Mouse (Mus musculus): ENCODE results near the gene Elovl5.

Elovl5 gene

DNA sequence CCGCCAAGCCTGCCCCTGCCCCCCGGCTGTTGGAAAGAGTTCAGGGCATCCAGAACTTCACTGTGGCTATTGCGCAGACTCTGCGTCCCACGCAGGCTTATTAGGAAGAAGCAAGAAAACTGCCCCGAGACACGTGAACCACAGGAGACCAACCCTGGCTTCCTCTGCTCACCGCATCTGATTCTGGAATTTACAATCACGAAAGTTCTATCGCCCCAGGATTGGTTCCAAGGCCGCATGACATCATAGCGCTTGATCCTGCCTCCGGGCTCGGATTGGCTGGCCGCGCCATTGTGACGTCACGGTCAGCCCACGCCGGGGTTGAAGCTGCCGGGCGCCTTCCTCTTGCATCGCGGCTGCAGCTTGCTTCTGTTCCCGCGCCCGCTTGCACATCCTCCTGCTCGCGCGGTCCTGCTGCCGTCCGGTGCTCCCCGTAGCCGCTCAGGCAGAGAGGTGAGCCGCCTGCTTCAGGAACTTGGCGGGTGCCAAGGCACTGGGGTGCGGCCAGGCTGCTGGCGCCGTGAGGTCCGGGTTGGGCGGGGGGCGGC lies at the start of gene Elovl5:
Gene Elovl5 (plus strand): TSS at position 291 of the 548 bp plus-strand sequence.
- peak; percentile 98 for DNase-seq (ENCODE audit: low spot score)

DNA sequence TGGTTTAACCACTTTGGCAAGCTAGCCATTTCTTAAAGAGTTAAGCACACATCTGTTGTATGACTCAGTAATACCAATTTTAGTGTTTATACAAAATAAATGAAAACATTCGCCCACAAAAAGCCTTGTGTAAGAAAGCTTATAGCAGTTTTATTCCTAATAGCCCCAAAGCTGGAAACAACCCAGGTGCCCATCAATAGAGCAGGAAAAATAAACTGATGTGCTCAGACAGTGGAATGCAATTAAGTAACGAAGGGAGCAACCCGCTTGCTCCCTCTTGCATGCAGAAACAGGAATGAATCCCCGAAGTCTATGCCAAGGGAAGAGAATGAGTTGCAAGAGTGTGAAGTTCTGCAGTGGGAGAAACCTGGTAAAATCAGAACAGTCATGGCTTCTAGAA lies 25.7 kb upstream of the Elovl5 start:
- no peak for DNase-seq (ENCODE audit: low spot score)

DNA sequence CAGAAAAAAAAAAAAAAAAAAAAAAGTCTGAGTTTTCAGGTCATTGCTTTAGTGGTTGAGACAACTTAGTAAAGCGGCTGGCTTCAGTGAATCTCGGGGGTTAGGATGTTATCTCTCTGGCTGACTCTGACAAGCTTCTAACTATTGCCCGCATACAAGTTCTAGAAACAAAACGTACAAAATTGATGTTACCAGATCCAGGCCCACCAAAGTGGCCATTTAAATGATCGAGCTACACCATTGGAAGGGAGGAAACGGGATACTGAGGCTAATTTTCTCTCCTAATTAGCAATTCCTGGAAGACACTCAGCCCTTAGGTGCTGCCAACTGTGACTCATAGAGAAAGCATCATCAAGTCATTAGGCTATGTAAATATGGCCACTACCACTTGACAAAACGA lies 18.6 kb upstream of the Elovl5 start:
- DNase-seq (ENCODE audit: low spot score), result no peak

DNA sequence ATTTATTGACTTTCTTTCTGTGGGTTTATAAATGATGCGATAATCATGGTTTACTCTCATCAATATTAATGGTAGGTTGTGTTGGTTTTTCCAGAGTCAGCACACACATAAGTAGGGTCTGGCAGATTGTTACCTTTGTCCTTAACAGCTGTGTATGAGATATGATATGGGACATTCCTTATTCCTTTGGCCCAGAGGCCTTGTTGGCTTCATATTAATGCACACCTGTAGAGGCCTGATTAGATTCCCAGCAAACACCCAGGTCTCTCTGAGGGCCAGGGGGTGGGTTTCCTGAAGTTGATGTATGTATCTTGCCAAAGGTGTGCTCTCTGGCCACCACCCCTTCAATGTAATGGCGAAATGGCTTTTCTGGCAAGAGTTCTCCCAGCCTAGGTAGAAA lies 13.0 kb upstream of the Elovl5 start:
- no peak for DNase-seq (ENCODE audit: low spot score)

DNA sequence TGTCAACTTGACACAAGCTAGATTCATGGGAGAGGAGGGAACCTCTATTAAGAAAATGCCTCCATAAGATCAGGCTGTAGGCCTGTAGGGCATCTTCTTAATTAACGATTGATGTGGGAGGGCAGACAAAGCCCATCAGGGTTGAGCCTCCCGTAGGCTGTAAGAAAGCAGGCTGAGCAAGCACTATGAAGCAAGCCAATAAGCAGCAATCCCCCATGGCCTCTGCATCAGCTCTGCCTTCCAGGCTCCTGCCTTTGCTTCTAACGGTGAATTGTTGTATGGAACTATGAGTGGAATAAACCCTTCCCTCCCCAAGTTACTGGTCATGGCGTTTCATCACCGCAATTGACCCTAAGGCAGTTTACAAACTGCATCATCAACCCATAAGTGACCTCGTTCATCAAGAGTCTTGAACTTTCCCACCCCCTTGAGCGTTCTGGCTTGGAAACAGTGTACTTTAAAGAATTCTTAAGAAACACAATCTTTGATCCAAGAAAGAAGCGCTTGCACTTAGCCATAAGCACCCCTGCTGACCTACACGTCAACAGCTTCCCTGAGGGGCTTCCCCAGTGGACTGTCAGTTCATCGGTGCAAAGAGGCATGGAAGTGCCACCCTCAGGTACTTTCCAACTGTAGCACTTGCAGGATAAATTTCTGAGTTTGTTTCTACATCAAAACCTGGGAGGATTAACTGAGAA lies 7.4 kb upstream of the Elovl5 start:
- DNase-seq (ENCODE audit: low spot score), result peak; percentile 31

DNA sequence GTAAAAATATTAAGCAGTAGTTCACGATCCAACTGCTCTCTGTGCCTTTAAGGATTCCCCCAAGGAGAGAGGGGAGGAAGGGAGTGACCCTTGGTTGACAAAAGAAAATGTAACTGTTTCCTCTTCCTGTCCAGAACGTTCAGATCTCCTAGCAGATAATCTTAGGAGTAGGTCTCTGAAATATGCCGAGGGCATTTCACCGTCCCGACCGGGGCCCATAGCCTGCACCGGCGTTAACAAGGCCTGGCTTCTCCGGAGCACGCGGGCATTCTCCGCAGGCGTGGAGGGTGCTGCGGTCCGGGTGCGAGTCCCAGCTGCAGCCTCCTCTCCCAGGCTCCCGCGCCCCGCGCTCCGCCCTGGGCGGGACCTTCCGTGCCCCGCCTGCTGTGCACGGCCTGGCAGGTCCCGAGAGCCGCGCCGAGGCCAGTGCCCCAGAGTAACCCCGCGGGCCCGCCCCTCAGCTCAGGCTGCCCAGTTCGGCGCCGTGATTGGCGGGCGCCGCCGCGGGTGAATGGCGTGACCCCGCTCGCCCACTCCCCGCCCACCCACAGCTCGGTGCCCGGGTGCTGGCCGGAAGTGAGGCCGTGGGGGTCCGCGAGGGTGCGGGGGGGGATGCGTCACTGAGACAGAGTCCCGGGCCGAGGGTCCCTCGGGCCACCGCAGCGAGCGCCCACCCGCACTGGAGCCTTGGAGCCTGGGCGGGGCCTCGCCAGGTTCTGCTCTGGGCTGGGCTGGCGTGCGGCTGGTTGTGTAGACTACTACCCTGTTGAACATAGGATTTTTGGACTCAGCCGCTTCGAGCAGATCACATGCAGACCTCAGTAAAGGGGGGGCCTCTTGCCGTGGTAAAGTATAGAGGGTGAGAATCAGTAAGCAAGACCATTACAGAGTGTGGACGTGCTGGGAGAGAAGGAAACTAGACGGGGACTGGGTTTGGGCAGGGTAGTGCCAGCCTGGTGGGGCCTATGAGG lies 6.6 kb upstream of the Elovl5 start:
- peak; percentile 90 for DNase-seq (ENCODE audit: low spot score)

DNA sequence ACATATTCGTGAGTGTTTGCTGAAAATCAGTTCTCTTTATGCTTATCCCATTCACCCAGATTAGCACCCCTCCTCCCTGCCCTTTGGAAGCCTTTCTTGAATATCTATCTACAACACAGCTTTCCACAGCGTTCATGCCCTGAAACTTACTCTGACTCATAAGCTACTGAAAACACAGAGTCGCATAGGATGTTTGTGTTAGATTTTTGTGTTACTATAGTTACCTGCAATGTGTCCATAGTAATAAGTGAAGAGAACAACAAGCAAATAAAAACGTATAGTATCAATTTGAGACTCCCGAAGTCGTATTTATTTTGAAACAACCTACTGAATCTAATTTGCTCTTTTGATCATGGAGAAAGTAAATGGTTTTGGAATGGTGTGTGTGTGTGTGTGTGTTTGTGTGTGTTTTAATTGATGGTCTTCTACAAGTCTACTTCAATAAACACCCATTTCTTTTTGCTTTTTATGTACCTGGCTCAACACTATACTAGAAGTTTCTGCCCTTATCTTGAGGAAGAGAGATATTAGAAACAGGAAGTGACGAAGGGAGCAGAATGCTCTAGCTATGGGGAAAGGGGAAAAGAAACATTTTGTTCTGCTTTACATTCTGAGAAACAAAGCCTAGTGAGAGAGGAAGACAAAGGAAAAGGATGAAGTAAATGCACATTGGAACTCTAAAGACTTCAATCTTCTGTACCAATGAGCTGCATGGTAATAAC lies 5.5 kb upstream of the Elovl5 start:
- peak; percentile 32 for DNase-seq (ENCODE audit: low spot score)

DNA sequence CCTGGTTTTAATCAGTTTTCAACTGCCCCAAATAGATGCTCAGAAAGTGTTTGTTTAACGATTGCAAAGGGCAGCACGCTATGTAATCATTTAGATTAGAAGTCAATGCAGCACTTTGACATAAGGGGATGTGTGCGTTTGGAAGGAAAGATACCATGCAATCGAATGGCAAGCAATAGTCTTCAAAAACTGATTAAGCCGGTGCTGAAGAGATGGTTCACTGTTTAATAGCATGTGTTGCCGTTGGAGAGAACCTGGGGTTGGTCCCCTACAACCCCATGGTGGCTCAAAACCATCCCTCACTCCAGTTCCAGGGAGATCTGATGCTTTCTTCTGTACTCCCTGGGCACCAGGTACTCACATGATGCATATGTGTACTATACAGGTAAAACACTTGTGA lies 4.9 kb upstream of the Elovl5 start:
- no peak for DNase-seq (ENCODE audit: low spot score)

DNA sequence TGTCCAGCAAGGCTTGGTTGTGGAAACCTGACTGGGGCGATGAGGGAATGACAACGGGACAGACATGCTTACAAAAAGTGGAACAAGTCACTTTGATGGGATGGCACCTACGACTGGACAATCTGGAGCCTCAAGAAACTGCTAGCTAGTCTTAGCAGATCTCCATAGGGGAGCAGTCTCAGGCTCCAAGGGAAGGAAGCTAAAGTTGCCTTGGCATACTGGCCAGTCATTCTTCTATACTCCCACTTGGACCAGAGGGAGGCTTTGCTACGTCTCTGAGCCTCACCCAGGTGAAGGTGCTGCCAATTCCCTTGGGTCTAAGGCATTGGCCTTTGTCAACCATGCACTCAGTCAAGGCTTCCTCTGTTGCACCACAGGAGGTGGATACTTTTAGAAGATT lies 2.5 kb upstream of the Elovl5 start:
- DNase-seq (ENCODE audit: low spot score), result no peak

DNA sequence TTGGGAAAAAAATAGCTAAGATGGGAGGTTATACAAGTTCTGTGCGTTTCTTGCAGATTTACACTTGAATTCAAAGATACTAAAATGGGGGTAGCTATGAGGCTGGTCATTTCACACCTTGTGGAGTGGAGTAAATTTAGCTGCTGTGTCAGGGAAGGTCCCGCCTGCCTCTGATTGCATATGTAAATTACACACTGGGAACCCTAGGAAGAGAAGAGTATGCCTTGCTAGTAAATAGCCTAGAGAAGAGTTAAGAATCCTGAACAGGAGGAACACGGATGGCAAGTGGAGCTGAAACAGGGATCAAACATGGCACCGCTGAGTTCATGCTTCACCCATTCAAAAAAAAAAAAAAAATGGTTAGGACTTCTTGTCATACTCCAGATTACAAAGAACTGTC lies 1.4 kb upstream of the Elovl5 start:
- no peak for DNase-seq (ENCODE audit: low spot score)

DNA sequence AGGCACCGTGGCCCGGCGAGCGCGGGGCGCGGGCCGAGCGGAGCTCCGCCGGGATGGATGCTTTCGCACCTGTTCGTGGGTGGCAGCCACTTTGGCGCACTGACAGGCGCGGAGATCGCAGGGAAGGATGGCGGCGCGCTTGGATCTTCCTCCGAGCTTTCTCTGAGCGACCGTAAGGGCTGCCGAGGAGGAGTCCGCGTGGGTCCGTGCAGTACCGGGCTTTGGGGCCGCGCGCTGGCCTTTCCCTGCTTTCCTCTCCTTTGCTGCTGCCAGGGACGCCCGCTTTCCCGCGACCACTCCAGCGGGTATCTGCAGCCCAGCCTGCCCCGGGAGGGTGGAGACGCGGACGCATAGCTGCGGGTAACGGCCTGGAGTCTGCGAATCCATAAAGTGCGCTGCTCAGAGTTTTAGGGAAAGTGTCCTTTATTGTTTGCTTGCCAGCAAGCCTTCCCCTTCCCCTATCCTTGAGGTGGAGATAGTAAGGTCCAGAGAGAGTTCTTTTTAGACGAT lies 513 bp downstream of the Elovl5 start:
- no peak for DNase-seq (ENCODE audit: low spot score)

DNA sequence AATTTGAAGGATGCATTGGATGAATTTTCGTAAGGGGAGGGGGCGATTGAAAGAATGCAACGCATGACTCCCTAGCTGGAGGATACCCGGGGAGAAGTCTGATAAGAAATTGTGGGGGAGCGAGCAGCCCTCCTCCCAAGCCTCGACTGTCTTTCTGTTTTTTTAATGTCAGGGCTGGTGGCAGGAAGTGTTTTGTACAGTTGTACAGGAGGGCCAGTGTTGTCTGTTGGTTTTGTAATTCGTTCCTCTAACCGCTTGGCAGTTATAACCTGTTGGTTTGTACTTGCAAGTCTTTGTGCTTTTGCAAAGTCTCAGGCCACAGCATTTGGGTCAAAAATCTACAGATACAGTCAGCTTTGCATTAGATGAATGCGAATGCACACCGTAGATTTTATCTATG lies 1.0 kb downstream of the Elovl5 start:
- DNase-seq (ENCODE audit: low spot score), result peak; percentile 44

DNA sequence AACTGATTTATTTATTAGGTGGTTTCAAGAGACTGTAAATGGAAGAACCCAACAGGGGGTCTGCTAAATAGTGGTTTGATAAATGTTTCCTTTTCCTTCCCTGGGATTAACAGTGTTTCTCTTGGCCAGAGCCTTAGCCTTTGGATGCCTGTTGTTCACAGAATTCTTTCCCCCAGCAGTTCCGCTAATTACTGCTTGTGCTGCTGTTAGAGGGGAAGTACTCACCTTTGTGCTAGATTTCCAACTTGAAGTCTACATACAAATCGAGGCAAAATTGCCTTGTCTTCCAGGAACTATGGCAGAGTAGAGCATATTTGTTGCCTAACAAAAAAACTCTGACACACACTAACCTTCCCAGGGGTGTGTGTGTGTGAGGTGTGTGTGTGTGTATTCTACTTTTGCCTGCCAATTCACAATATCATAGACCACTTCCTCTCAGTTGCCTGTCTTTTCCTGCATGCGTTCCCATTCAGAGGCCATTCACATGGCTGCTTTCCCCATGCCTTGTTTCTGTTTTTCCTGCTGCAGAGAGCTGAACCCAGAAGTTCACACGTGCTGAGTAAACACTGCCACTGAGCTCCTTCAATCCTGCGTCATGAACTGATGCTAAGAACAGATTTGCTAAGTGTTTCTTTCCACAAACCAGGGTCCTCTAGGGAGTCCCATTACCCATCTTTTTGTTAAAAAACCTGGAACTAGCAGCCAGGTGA lies 2.0 kb downstream of the Elovl5 start:
- no peak for DNase-seq (ENCODE audit: low spot score)

DNA sequence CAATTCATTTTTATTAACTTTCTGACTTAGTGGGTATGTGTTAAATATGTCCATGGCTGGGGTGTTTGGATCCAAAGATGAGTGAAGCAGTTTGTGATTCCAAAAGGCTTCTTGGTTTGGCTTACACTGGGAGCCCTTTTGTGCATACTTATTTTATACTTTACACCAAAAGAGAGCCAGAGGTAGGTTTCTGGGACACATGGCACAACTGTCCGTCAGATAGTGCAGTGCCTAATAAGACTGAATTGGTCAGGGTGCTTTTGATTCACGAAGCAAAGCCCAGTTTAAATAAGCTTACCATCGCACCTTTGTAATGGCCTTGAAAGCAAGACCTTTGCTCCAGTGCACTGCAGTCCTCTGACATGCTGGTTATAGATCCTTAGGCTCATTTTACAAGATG lies 3.3 kb downstream of the Elovl5 start:
- DNase-seq (ENCODE audit: low spot score), result no peak

DNA sequence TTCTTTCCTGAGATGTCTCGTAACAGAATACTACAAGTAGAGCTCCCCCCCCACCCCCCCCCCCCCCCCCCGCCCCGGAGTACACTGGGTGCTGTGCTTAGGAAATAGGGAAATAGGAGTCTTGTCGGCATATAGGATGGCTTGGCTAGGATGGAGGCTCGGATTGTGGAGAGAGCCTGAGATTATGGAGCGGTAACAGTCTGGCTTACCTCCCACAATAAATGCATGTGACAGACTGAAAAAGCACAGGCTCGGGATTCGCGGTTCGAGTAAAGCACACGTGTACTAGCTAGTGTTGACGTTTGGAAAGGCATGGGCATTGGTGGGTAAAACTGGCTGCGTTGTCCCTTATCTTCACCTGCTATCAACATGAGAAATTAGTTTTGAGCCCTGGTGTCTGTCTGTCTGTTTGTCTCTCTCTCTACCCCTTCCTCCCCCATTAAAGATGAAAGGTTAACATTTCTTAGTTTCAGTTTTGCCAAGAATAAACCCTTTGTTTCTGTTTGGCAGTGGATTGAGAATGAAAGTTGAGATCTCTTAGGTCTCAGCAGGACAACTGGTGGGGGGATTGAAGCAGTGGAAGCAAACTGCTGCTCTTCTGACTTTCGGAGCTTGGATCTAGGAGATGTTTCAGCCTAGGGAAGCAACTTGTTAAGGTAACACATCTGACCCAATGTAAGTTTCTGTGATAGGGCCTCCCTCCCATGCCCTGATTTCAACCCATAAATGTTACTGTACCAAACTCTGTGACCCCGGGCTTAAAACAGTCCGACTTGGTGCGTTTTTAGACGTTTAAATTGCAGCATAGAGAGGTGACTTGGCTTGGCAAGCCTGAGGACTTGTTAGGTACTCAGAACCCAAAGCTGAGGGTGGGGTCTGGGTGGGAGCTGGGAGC lies 4.4 kb downstream of the Elovl5 start:
- DNase-seq (ENCODE audit: low spot score), result peak; percentile 47

DNA sequence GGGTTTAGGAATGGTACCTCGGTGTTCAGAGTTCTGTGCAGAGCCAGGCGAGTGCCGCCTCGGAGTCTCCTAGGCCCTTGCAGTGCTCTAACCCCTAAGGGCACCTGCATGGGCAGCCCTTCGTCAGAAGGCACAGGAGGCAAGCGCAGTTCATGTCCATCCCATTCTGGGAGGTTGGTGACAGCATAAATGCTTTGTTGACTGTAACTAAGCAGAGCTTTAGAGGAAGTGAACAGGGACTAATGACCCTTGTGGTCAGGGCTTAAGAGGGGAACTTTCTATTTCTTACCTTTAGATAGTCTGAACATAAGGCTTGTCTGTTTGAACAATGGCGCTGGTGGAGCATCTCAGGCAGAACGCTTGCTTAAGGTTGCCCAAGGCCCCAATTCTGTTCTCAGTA lies 6.6 kb downstream of the Elovl5 start:
- no peak for DNase-seq (ENCODE audit: low spot score)

DNA sequence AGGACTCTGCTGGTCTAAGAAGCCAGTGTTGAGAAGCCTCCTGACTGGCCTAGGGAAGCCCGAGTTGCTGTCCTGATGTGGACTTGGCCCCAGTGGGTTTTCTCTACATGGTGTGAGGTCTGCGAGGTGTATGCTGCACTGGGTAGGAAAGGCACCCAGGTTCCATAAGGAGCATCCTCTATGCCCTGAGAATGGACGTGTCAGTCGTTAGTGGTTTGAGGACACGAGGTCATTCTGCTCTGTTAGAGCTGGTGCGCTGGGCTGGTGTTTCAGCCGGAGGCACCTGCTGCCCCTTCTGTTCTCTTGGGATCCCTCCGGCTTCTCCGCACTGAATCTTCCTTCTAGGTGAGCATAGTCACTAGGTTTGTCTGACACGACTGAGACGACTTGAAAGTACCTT lies 7.0 kb downstream of the Elovl5 start:
- no peak for DNase-seq (ENCODE audit: low spot score)

DNA sequence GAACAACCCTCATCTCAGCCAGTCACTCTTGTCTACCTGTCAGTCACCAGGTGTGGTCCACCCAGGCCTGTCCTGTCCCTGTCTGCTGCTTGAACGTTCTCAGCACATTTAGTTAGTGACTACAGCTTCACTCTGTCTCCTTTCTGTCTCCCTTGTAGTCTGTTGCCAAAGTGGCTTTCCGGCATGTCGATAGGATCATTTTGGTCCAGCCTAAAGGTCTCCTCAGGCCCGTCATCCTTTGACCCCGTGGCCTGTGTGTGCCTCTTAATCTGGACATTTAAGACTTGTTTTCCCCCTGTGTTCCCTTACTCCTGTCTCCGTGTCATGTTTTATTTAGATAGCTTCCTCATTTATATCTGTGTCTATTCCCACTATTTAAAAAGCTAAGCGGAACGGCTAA lies 9.0 kb downstream of the Elovl5 start:
- no peak for DNase-seq (ENCODE audit: low spot score)

DNA sequence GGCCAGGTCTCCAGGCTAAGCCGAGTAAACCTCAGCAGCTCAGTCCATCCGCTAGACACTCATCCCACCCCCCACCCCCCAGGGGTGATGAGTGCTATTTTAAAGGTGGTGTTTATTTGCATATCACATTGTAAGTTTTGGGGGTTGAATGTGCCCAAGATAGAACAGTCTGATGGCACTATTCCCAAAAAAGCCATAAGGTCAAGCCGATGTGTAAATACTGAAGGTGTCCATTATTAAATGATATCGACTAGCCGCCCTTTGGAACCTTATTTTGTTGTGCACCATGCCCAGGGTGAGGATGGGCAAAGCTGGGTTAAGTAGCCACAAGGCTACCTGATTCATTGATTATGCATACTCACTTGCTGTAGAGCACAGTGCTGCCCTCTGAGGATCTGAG lies 9.7 kb downstream of the Elovl5 start:
- DNase-seq (ENCODE audit: low spot score), result no peak

DNA sequence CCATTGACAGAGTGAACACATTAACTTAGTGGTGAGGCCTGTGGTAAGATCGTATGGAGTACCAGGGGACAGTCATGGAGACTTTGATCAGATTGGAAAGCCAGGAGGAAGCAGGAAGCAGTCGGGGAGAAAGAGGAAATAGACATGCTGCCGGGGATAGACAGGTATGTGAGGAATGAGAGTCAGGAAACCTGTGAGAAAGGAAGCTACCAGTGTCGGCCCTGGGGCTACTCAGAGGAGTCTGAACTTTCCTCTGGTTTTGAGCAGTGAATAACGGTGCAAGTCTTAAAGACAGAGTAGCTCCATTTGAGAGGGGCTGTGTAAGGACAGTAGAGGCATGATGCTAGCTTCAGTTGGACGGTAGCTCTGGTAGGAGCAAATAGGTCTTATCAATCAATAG lies 10.3 kb downstream of the Elovl5 start:
- no peak for DNase-seq (ENCODE audit: low spot score)

DNA sequence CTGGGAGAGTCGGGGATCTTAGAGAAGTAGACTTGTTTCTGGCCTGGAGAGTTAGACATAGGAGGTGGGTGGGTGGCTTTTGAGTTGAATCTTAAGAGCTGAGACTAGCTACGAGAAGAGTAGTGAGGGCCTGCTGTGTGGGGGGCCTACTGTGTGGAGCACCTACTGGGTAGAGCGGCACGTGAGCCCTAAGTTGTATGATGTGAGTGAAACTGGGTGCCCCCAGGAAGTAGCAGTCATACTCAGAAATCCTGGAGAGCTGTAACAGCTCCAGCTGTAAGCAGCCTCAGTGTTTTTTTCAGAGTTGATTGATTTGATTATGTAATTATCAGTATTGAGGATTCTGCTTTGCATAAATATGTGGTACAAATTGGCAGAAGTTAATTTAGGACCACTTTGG lies 11.6 kb downstream of the Elovl5 start:
- DNase-seq (ENCODE audit: low spot score), result peak; percentile 25

All from T-cell, adult 2 months (primary cell).